Mouse (Mus musculus): ENCODE measurements around the gene Scnm1. TPM values are rescaled to one million over a fixed set of nuclear protein-coding genes. Genes with fewer than 3 reads are reported as not detected.

Gene Scnm1
- polyA plus RNA-seq (2011; ENCODE audit: insufficient read depth, insufficient read length, low read depth, missing spikeins): 48.5 and 52.1 TPM in 2 replicates

DNA sequence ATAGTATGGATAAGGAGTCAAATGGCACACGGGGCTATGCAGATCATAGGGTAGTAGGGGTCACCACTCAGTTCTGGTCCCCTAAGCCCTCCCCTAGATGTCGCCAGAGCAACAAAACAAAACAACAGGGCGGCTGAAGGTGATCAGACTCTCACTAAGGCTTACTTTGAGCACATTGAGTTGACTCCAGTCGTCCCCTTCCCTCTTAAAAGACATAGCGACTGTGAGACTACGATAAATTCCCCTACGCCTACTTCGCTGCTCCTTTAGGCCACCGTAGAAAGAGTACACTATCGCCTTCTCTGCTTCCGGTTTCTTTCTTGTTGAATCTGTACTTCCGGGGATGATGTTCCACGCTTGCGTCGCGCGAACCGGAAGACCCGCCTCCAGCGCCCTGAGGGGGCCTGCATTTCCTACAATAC is at the start of gene Scnm1, which contains the start of gene Lysmd1:
Scnm1 (minus strand) TSS at position 332 of the 422 bp plus-strand sequence.
Lysmd1 (plus strand) TSS at position 409 of the 422 bp plus-strand sequence.
- peak within 1 kb of the TSS; percentile 93 for H3K4me3 ChIP-seq (ENCODE audit: low read depth, low read length)
- TF ChIP-seq CTCF (IDR thresholded peaks at IDR 0.05; ENCODE audit: low read depth, low read length): peak; percentile 2
- no peak for TF ChIP-seq POLR2A (IDR thresholded peaks at IDR 0.05; ENCODE audit: insufficient read depth, low read length)
- H3K9me3 ChIP-seq (replicated peaks; ENCODE audit: control insufficient read depth, insufficient read depth, low read length, poor library complexity, severe bottlenecking): no peaks in the 10 kb centered on the region
- peaks cover 3% of the 10 kb centered on the region; the same call in 1 of the 2 replicates for H3K36me3 ChIP-seq (ENCODE audit: control insufficient read depth, insufficient read depth, low read length, poor library complexity, severe bottlenecking)
- no peaks in the 10 kb centered on the region for H3K27me3 ChIP-seq (ENCODE audit: control insufficient read depth, insufficient read depth, low read length, poor library complexity, severe bottlenecking)
- H3K9ac ChIP-seq (ENCODE audit: low read depth, poor library complexity, severe bottlenecking): peak within 1 kb of the TSS; percentile 69
- peaks cover 2% of the 10 kb centered on the region for H3K4me1 ChIP-seq (ENCODE audit: control insufficient read depth, insufficient read depth, low read length)
- H3K27ac ChIP-seq (ENCODE audit: insufficient read depth, low read length): peak within 1 kb of the TSS; percentile 44

DNA sequence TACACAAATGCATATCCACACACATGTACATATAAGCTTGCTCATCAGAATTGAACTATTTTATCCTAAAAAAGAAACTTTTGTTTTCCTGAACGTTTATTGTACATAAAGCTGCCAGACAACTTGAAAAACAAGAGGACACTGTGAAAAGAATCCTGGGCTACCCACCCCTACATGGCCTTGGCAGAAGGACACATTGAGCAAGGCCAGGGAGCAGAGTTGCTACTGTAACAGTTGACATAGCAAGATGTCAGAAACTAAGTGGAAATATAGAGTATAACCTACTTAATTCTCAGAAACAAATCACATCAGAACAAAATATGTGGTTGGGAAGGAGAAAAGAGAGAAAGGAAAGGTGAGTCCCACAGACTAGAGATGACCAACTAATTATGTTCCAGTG is 48.0 kb upstream of the Scnm1 start:
- no peaks in the 10 kb centered on the region for H3K9me3 ChIP-seq (replicated peaks; ENCODE audit: control insufficient read depth, insufficient read depth, low read length, poor library complexity, severe bottlenecking)
- H3K27me3 ChIP-seq (ENCODE audit: control insufficient read depth, insufficient read depth, low read length, poor library complexity, severe bottlenecking): no peaks in the 10 kb centered on the region
- no peak overlapping the region for H3K27ac ChIP-seq (ENCODE audit: insufficient read depth, low read length)
- H3K36me3 ChIP-seq (ENCODE audit: control insufficient read depth, insufficient read depth, low read length, poor library complexity, severe bottlenecking): peaks cover 2% of the 10 kb centered on the region; the same call in 1 of the 2 replicates
- TF ChIP-seq POLR2A (IDR thresholded peaks at IDR 0.05; ENCODE audit: insufficient read depth, low read length) (no peak), EP300 (IDR thresholded peaks at IDR 0.05; ENCODE audit: insufficient read depth, low read depth, low read length) (no peak), CTCF (IDR thresholded peaks at IDR 0.05; ENCODE audit: low read depth, low read length) (no peak)
- no peak overlapping the region for H3K9ac ChIP-seq (ENCODE audit: low read depth, poor library complexity, severe bottlenecking)
- no peak overlapping the region for H3K4me3 ChIP-seq (ENCODE audit: low read depth, low read length)
- peaks cover 4% of the 10 kb centered on the region for H3K4me1 ChIP-seq (ENCODE audit: control insufficient read depth, insufficient read depth, low read length)

DNA sequence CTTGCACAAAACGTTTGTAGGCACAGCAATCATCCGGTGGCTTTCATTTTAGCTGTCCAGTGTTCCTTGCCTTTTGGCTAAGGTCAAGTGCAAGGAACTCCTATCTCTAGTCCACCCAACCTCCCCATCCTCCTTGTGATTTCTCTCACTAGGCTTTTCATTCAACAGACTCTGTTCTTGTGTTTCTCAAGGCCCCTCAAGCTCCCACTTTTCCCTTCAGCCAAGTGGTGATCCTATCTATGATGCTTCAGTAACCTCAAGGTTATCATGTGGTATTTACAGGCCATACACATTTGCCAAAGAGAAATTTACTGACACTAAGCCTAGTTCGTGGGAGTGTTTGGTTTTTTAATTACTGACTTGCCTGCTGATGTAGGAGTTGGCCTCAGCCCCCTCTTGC is 46.1 kb upstream of the Scnm1 start:
- Histone ChIP-seq H3K27ac (ENCODE audit: insufficient read depth, low read length) (no peak overlapping the region), H3K36me3 (ENCODE audit: control insufficient read depth, insufficient read depth, low read length, poor library complexity, severe bottlenecking) (peaks cover 2% of the 10 kb centered on the region; the same call in 1 of the 2 replicates), H3K9me3 (replicated peaks; ENCODE audit: control insufficient read depth, insufficient read depth, low read length, poor library complexity, severe bottlenecking) (no peaks in the 10 kb centered on the region), H3K27me3 (ENCODE audit: control insufficient read depth, insufficient read depth, low read length, poor library complexity, severe bottlenecking) (no peaks in the 10 kb centered on the region), H3K4me3 (ENCODE audit: low read depth, low read length) (no peak overlapping the region), H3K4me1 (ENCODE audit: control insufficient read depth, insufficient read depth, low read length) (peaks cover 4% of the 10 kb centered on the region), H3K9ac (ENCODE audit: low read depth, poor library complexity, severe bottlenecking) (no peak overlapping the region)
- TF ChIP-seq EP300 (IDR thresholded peaks at IDR 0.05; ENCODE audit: insufficient read depth, low read depth, low read length): no peak
- TF ChIP-seq POLR2A (IDR thresholded peaks at IDR 0.05; ENCODE audit: insufficient read depth, low read length): no peak
- no peak for TF ChIP-seq CTCF (IDR thresholded peaks at IDR 0.05; ENCODE audit: low read depth, low read length)

DNA sequence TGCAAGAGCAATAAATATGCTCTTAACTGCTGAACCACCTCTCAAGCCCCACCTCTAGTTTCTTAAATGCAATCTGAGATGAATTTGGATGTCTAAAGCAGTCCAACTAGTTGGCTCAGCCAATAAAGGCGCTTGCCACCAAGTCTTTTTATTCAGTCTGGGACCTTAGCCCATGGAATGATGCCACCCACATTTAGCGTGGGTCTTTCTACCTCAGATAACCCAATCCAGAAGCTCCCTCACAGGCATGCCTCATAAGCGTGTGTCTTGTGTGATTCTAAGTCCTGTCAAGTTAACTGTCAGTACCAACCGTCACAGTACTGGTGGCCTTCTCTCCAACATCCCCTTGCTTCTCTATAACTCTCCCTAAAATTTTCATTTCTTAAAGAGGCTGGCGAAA is 45.1 kb upstream of the Scnm1 start:
- Histone ChIP-seq H3K4me3 (ENCODE audit: low read depth, low read length) (no peak overlapping the region), H3K9ac (ENCODE audit: low read depth, poor library complexity, severe bottlenecking) (no peak overlapping the region), H3K27me3 (ENCODE audit: control insufficient read depth, insufficient read depth, low read length, poor library complexity, severe bottlenecking) (no peaks in the 10 kb centered on the region)

DNA sequence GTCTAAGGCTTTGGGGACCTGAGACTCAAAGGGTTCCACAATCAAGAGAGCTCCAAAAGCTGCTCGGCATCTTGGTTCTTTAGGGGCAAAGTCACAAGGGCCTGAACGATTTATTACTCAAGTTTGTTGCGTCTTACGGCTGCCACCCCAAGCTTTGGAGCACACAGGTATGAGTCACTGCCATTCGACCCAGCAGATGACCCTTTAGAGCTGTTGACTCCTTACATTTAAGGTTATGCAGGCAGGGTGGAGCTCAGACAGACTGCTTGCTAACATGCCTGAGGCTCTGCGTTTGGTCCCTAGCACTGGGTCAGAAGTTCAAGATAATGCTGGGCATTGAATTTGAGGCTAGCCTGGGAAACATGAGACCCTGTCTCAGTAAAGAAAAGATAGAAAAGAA is 43.8 kb upstream of the Scnm1 start:
- Histone ChIP-seq H3K27me3 (ENCODE audit: control insufficient read depth, insufficient read depth, low read length, poor library complexity, severe bottlenecking) (no peaks in the 10 kb centered on the region), H3K9ac (ENCODE audit: low read depth, poor library complexity, severe bottlenecking) (peak overlapping the region; percentile 30; the same call in 1 of the 2 replicates), H3K27ac (ENCODE audit: insufficient read depth, low read length) (peak overlapping the region; percentile 64; the same call in 1 of the 2 replicates), H3K36me3 (ENCODE audit: control insufficient read depth, insufficient read depth, low read length, poor library complexity, severe bottlenecking) (no peaks in the 10 kb centered on the region), H3K9me3 (replicated peaks; ENCODE audit: control insufficient read depth, insufficient read depth, low read length, poor library complexity, severe bottlenecking) (no peaks in the 10 kb centered on the region), H3K4me1 (ENCODE audit: control insufficient read depth, insufficient read depth, low read length) (peaks cover 4% of the 10 kb centered on the region), H3K4me3 (ENCODE audit: low read depth, low read length) (no peak overlapping the region)
- peak; percentile 72 for TF ChIP-seq EP300 (IDR thresholded peaks at IDR 0.05; ENCODE audit: insufficient read depth, low read depth, low read length)
- TF ChIP-seq CTCF (IDR thresholded peaks at IDR 0.05; ENCODE audit: low read depth, low read length): no peak

More for the DNA sequence above, 45.1 kb upstream of the Scnm1 start:
- Histone ChIP-seq H3K4me1 (ENCODE audit: control insufficient read depth, insufficient read depth, low read length) (peaks cover 4% of the 10 kb centered on the region), H3K9me3 (replicated peaks; ENCODE audit: control insufficient read depth, insufficient read depth, low read length, poor library complexity, severe bottlenecking) (no peaks in the 10 kb centered on the region), H3K36me3 (ENCODE audit: control insufficient read depth, insufficient read depth, low read length, poor library complexity, severe bottlenecking) (no peaks in the 10 kb centered on the region), H3K27ac (ENCODE audit: insufficient read depth, low read length) (no peak overlapping the region)
- TF ChIP-seq POLR2A (IDR thresholded peaks at IDR 0.05; ENCODE audit: insufficient read depth, low read length) (no peak), EP300 (IDR thresholded peaks at IDR 0.05; ENCODE audit: insufficient read depth, low read depth, low read length) (no peak), CTCF (IDR thresholded peaks at IDR 0.05; ENCODE audit: low read depth, low read length) (no peak)

DNA sequence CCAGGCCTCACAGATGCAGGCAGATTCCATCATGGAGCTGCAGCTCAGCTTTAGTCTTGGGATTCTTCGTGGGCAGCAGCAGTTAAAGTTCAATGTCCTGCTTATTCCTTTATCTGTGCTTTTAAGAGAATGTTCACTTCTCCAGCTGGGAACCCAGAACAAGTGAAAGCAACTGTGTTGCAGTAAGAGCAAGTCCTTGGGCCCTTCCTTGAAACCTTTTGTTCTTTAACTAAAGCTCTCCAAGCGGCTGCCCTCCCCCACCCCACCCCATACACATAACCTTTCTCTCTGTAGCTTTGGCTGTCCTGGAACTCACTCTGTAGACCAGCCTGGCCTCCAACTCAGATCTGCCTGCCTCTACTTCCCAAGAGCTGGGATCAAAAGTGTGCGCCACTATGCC is 42.7 kb upstream of the Scnm1 start:
- Histone ChIP-seq H3K27ac (ENCODE audit: insufficient read depth, low read length) (peak overlapping the region; percentile 66), H3K4me1 (ENCODE audit: control insufficient read depth, insufficient read depth, low read length) (peaks cover 4% of the 10 kb centered on the region), H3K36me3 (ENCODE audit: control insufficient read depth, insufficient read depth, low read length, poor library complexity, severe bottlenecking) (no peaks in the 10 kb centered on the region), H3K9ac (ENCODE audit: low read depth, poor library complexity, severe bottlenecking) (peak overlapping the region; percentile 9; the same call in 1 of the 2 replicates), H3K4me3 (ENCODE audit: low read depth, low read length) (no peak overlapping the region), H3K9me3 (replicated peaks; ENCODE audit: control insufficient read depth, insufficient read depth, low read length, poor library complexity, severe bottlenecking) (no peaks in the 10 kb centered on the region), H3K27me3 (ENCODE audit: control insufficient read depth, insufficient read depth, low read length, poor library complexity, severe bottlenecking) (no peaks in the 10 kb centered on the region; the same call in 1 of the 2 replicates)
- TF ChIP-seq EP300 (IDR thresholded peaks at IDR 0.05; ENCODE audit: insufficient read depth, low read depth, low read length): no peak
- TF ChIP-seq POLR2A (IDR thresholded peaks at IDR 0.05; ENCODE audit: insufficient read depth, low read length): no peak

Measured in ES-Bruce4 (cell line).